Mouse (Mus musculus) cerebellum, adult 11-12 months (tissue): ENCODE results near the gene Zfyve1.

Experiments used
- DNase-seq: peaks from one replicate; pipeline ENCODE4 v3.0.0; 2022

Gene Zfyve1

DNA sequence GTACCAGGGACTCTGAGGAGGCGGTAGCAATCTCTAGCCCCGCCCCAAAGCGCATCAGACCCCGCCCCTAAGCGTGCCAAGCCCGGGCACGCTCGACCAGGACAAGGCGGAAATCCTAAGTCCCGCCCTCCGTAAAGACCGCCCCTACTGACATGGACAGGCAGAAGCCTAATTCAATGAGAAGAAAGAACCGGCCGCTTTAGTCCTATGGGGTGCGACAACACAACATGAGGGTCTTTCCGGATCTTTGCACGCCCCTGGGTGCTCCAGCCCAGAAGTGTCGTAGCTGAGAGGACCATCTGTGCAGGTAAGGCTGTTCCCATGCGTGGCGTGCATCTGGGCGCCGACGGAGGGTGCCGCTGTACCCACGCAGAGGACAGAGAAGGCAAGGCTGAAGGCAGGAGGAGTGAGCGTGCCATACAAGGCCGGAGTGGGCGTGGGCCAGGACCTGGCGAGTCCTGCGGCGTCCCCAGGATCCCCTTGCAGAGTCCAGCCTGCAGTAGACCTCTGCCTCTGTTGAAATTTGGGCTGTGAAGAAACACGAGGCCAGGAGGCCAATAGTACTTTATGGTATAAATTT is 76.6 kb downstream of the Zfyve1 start, which contains the start of gene Dcaf4:
TSS of gene Dcaf4 (plus strand) at position 156 of the 580 bp plus-strand sequence.
- peak; percentile 97 for DNase-seq

DNA sequence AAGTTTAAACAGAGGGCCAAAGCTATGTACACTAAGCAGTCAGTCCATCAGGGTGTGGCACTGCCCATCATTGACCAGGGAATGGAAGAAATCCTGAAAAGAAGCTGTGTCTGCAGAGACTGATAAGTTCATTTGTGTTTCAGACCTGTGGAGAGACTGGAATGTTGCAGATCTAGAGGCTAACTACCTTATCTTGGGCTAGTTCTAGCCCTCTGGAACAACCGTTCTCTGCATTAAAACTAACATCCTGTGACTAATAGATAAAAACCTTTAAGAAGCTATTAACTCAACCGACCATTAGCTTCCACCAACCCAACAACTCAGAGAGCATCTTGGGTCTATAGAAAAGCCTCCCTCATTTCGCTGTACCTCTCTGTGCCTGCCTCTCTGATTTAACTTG is 79.4 kb downstream of the Zfyve1 start:
- no peak for DNase-seq

DNA sequence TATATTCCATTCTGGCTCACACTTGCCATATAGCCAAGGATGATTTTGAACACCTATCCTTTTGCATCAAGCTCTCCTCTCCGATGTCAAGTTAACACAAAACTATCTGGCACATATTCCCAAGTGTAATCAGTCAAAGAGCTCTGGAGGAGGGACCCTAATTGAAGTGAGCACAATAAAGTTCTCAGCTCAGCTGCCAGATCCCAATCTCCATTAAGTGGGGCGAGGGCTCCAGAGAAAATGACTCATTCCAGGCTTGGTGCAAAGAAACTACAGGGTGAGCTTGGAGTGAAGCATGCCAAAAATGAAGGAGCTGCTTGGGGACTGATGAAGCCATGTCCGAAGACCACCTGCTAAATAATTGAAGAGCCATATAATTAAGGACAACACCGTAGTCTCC is 82.8 kb downstream of the Zfyve1 start:
- DNase-seq = no peak

DNA sequence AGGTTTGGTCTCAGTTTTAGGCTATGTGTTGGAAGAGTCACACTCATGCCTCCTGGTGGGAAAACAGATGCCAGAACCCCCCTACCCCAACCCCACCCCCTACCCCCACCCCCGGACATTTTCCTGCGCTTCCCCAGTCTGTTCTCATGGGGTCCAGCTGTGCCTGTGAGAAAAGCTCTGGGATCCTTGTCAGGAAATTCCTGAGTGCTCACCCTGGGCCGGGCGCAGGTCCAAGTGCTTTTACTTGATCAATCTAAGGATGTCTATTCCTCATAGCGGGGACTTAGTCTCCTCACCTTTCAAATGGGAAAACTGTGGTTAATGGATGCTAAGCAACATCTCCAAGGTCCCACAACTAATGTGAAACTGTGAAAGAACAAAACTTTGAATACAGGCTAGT is 83.8 kb downstream of the Zfyve1 start:
- no peak for DNase-seq

DNA sequence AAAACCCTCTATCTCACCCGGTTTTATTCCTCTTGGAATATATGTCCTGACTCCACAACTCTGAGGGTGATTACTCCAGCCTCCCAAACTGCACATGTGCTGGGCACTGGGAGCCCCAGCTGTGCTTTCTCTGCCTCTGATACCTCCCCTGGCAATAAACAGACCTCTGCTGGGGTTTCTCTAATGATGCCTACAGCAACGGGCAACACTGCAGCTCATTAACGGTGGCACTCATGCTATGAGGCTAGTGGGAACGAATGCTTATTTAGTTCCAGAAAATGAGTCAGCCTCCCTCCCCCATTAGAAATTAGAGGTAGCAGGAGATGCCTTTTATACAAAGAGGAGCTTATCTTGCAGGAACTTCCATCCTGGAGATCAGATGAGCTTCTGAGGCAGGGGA is 84.2 kb downstream of the Zfyve1 start:
- no peak for DNase-seq

DNA sequence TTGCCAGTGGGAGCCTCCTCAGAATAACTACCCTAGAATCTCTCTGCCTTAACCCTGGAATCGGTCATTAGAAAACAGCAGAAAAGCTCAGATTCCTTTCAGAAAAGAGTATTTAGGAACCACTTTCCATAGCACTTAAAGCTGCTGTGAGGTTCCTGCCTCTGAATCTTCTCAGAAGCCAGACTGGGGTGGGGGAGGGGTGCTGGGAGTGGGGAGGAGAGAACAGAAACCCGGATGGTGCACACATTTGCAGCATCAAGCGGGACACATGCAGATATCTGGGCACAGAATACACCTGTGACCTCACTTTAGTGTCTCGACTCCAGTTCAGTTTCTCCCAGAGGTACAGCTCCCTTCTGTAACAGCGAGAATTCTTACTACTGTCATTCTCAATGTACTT is 86.4 kb downstream of the Zfyve1 start:
- DNase-seq = no peak

DNA sequence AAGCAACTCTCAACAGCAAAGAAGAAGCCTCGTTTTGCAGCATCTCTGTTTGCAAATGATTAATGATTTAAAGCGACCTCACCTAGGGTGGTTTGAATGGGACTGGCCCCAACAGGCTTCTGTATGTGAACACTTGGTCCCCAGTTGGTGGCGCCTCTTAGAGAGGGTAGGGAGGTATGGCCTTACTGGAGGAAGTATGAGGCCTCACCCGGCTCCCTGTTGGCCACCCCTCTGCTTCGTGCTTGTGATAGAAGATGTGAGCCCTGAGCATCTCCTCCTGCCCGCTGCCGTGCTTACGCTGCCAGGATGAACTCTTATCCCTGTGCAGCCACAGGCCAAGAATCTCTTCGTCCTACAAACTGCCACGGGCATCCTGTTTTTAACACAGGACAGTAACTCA is 90.5 kb downstream of the Zfyve1 start:
- DNase-seq = no peak

DNA sequence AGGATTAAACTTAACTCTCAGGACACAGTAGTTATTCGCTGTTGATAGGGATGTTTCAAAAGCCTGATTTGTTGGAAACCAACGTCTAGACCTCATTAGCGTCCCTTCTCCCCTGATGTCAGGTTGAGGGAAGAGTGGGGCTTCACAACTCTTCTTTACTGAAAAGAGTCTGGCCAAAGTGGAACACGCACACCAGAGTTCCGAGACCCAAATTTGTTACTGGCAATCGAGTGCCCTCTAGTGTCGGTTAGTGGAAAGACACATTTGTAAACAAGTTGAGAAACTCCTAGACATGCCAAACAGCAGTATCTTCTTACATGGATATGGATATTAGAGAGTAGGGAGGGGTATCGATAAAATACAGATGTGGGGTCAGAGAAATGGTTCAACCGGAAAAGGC is 94.8 kb downstream of the Zfyve1 start:
- DNase-seq = peak; percentile 52

DNA sequence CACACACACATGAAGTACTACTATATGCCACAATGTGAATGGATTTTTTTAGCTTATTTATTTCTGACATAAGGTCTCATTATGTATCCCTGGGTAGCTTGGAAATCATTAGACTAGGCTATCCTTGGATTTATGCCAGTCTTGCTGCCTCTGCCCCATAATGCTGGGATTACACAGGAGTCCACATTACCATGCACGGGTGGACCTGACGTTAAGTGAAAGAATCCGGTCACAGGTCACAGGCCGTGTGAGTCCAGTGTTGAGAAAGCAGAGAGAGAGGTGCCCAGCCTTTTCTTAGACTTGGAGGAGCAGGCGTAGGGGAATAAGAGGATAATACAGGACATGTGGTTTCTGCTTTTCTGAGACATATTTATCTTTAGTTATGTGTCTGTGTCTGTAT is 97.8 kb downstream of the Zfyve1 start:
- DNase-seq = no peak

DNA sequence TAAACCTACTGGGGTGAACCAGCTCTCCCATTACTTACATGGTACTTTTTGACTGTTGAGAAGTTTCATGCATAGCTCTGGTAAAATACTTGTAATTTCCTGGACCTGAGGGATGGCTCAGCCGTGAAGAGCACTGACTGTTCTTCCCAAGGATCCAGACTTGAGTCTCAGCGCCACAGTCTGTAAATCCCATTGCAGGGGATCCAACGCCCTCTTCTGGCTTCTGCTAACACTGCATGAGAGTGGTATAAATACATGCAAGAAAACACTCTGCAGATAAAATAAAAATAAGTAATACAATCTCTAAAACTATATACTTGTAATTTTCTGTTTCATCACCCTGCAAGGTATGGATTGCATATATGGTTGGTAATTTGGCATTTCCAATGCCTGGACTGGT is 99.1 kb downstream of the Zfyve1 start:
- no peak for DNase-seq

DNA sequence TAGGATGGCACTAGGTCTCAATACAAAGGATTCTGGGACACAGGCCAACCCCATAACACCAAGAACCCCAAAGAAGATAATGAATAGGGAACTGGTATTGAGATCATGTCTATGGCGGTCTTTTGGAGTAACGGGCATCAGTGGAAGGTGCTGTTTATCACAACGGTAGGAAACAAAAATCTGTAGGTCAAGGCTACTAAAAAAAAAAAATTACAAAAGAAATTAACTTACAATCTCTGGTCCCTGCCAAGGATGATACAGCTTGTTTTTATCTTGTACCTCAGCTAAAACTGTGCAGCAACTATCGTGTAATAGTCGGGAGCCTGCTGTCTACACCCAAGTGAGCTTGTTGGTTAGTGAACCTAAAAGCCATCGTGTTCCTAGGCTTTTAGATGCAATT is 100.3 kb downstream of the Zfyve1 start:
- DNase-seq = no peak
